Mouse (Mus musculus): ENCODE data around the gene Wdr38.

The Wdr38 gene

DNA sequence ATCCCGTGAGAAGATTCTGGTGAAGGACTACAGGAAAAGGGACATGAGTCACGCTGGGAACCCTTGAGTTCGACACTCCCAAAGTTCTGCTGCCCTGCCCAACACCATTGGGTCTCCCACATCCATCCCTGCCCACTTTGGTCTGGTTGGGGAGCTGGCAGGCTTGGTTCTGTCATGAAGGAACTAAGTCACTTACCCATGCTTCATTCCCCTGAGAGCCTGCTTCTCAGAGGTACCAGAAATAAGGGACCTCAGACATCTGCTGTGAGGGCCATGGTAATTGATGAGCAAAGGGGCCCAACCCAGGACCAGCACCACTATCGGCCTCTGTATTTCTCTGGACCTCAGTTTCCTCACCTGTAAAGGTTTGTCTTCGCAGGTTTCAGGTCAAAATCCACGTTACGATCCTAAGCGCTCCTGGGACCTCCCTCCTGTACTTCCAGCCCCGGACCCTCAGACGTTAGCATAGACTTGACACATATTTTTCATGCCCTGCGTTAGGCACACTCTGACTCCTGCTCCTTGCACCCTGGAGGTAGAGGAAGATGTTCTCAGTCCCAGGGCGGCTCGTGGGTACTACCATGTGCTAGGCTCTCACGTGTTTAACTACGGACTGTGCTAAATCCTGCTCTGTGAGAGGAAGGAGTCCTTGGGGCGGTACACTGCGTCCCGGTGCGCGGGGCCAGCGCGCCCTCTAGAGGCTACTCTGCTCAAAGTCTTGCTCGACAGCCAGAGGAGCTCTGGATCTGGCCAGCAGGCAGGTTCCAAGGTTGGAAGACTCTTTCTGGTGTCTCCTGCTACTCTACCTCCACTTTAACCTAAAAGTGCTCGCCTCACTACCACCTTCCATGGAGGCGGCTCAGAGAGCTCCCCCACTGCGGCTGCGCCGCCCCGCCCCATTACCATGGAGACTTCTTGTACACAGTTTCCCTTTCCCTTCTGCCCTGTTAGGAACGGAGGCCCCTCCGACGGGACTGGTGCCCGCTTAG, at the start of gene Wdr38:
Gene Wdr38 (plus strand): TSS at position 91 of the 989 bp plus-strand sequence.
- DNase-seq (ENCODE audit: inconsistent age in 2 of 2, low spot score in 1 of 2): peak; percentile 95 to 98

DNA sequence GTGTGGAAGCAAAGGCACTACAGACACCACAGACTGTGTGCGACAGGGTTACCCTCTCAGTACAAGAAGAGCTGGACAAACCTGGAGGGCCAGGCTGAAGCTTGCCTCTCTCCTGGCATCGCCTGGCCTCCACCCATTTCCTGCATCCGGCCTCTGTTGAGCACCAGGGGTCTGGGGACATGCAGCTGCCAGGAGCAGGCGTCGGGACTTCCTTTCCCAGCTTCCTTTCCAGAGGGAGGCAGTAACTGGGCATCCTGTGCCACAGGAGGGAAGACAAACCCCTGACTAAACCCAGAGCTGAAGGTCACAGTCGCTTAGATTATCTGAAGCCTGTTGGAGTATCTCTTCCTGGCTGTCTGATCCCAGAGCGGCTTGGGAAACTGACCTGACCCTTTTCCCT, 49.7 kb upstream of the Wdr38 start:
- DNase-seq (ENCODE audit: inconsistent age in 2 of 2, low spot score in 1 of 2): peak; percentile 61 to 75

- peak; percentile 97 to 98 for DNase-seq (ENCODE audit: inconsistent age in 2 of 2, low spot score in 1 of 2)
These were observed 47.0 kb upstream of the Wdr38 start for GRCm38 (mm10) chr2:38950281-38950719.

DNA sequence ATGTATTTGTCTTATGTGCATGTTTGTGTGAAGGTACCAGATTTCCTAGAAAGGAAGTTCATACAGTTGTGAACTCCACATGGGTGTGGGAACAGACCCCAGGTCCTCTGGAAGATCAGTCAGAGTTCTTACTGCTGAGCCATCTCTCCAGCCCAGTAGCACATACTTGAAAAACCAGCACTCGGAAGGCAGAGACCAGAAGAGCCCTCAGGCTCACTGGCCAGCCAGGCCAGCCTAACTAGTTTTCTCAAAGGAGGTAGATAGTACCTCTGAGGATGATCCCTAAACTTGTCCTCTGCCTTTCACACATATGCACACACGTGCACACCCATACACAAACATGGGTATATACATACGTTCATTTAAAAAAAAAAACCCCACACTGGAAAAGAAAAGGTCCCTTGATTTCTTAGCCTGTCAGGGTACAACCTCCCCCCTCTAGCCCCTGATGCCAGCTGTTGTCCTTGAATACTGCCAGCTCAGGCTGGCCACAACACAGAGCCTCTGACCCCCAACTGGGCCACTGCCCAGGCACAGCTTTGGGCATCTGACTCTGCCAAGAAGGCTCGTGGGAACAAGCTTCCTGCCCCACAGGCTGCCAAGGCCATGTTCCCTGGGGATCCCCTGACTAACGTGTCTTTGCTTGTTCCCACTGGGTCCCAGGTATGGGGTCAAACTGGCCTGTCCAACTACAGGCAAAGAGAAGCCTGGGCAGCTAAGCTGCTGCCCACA, 44.0 kb upstream of the Wdr38 start:
- DNase-seq (ENCODE audit: inconsistent age in 2 of 2, low spot score in 1 of 2): peak; percentile 92 to 94

GRCm38 (mm10) chr2:38956062-38956461, 41.2 kb upstream of the Wdr38 start:
- DNase-seq (ENCODE audit: inconsistent age in 2 of 2, low spot score in 1 of 2): no peak

DNA sequence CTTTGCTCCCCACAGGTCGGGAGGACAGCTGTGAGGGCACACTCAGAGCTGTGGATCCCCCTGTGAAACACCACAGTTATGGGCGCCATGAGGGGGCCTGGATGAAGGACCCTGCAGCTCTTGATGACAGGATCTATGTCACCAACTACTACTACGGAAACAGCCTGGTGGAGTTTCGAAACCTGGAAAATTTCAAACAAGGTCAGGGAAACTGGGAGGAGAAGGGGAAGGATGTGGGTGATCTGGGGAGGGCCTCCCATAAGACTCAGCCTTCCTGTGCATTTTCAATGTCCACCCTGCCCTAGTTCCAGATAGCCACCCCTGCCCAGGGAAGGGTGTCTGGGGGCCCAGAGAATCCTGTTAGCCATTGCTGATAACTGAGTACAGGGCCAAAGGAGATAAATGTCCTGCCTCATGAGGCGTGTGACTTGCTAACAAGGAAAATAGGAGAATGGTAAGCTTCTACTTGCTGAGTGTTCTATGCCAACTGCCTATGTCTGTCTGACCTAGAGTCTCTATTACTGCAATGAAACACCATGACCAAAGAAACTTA, 39.5 kb upstream of the Wdr38 start:
- DNase-seq (ENCODE audit: inconsistent age in 2 of 2, low spot score in 1 of 2): peak in 1 of 2 experiments; percentile 59

DNA sequence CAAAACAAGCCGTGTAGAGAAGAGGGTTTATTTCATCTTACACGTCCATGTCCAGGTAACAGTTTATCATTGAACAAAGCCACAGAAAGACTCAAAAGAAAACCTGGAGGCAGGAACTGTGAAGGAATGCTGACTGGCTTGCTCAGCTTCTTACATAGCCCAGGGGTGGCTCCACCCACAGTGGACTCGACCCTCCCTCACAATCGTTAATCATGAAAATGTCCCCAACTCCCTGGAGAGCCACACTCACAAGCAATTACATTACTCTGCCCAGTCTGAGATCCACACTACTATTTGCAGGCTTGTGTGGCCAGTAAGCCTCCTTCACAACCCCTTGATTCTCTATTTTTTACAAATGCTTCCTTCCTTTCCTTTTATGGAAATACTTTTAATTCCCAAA, 33.1 kb upstream of the Wdr38 start:
- DNase-seq (ENCODE audit: inconsistent age in 2 of 2, low spot score in 1 of 2): no peak

DNA sequence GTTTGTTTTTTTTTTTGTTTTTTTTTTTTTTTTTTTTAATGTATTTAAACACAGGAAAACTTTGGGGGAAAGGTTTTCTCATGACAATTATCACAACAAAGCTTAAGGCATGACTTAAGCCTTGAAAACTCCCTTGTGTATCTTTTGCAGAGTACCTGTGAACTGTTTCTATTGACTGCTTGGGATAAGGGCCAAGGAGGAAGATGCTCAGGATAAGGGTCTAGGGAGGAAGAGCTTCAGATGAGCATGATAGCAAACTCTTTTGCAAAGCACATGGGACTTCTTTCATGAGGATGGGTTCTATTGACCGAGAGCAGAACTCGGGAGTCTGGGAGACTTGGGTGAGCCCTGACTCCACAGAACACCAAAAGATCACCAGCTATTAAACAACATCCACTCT, 27.6 kb upstream of the Wdr38 start:
- no peak for DNase-seq (ENCODE audit: inconsistent age in 2 of 2, low spot score in 1 of 2)

GRCm38 (mm10) chr2:38970057-38970456, 27.2 kb upstream of the Wdr38 start:
- no peak for DNase-seq (ENCODE audit: inconsistent age in 2 of 2, low spot score in 1 of 2)

- peak in 1 of 2 experiments; percentile 53 for DNase-seq (ENCODE audit: inconsistent age in 2 of 2, low spot score in 1 of 2)
These were observed 24.1 kb upstream of the Wdr38 start for GRCm38 (mm10) chr2:38973223-38973622.

- DNase-seq (ENCODE audit: inconsistent age in 2 of 2, low spot score in 1 of 2): peak; percentile 71 to 83
These were observed 23.6 kb upstream of the Wdr38 start for GRCm38 (mm10) chr2:38973701-38974100.

GRCm38 (mm10) chr2:38974171-38974570, 23.1 kb upstream of the Wdr38 start:
- peak; percentile 64 to 71 for DNase-seq (ENCODE audit: inconsistent age in 2 of 2, low spot score in 1 of 2)

DNA sequence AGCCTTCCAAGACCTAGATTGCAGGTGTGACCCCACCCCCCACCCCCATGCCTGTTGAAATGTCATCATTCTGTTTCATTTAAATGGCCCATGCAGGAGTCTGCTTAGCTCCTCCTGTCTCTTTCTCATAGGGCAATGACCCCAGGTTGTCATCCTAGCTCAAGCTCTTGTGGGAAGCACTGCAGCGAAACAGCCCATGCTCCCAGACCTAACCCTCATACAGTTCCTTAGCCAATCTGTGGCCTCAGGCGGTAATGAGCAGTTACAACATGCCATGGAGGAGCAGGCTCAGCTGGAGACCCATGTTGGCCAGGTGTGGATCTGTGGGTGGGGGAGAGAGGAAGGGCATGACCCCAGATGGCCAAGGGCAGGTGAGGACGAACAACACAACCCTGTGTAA, 22.1 kb upstream of the Wdr38 start:
- DNase-seq (ENCODE audit: inconsistent age in 2 of 2, low spot score in 1 of 2): no peak

DNA sequence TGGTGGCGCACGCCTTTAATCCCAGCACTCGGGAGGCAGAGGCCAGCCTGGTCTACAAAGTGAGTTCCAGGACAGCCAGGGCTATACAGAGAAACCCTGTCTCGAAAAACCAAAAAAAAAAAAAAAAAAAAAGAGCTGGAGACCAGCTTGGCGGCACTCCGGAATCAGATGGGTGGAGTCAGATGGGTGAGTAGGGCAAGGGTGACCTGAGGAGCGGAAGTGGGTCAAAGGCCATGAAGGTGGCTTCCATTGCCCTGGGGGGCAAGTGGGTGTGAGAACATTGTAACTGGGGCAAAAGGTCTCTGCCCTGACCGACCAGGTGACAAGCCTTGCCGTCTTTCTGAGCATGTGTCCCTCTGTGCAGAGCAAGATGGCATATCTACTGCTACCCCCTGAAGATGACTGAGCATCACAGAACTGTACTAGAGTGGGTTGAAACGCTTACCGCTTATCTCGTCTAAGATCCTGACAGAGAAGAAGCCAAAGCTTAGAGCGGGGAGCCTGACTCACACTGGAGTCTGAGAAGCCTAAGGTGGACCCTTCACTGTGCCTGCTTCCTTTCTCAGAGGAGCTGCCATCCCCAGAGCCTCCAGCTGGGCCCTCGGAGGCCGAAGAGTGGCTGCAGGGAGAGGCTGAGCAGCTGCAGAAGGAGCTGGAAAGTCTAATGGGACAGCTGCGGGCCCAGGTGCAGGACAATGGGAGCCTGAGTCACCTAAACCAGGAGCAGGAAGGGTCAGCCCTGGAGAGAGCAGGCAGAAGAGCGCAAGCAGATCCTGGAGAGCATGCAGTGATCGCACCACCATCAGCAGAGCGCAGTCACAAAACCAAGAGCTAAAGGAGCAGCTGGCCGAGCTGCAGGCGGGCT, 21.1 kb upstream of the Wdr38 start:
- DNase-seq (ENCODE audit: inconsistent age in 2 of 2, low spot score in 1 of 2): no peak

DNA sequence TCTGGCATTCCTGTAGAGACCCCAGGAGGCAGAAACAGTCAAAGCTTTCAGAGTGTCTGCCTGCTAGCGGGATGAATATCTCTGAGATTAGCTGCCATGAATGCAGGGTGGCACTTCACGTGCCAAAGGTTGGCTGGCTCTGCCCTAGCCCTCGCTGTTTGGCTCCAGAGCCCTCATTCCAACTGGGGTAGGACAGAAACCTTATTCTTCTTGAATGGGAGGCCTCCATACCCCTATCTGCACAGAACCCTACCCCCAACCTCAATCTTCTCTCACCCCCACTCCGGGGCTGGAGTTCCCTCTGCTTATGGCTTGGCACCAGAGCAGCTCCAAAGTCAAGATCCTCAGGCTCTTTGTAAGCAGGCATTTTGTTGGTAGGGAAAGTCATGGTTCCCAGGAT, 19.4 kb upstream of the Wdr38 start:
- DNase-seq (ENCODE audit: inconsistent age in 2 of 2, low spot score in 1 of 2): no peak

DNA sequence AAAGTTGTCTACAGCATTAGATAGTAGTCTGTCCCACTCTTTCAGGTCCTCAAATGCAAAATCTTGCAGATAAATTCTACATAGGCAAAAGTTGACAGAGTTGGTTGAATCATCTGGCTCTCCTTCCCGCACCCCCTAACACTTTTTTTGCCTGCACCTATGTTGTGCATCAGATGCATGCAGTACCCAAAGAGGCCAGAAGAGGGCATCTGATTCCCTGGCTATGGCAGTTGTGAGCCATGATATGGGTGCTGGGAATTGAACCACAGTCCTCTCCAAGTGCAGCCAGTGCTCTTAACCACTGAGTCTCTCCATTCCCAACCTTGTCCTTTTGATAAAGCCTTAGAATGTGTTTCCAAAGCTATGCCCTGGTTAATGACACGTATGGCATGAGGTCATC, 13.8 kb upstream of the Wdr38 start:
- DNase-seq (ENCODE audit: inconsistent age in 2 of 2, low spot score in 1 of 2): no peak

DNA sequence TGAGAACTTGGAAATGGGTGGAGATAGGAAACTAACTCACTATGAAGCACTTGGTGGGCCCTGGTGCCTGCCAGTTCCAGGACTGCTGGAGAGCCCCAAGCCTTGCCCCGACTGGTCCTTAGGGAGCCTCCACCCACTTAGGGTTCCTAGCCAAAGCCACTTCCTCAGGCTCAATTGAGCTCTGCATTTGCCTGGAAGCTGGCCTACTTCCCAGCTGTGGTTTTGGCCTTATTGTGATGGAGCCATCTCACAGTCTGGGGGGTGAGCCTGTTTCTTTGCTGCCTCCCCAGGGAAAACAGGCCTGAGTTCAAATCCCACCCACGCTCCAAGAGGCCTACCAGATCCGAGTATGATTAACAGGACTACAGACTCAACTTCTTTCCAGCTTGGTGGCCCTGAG, 10.7 kb upstream of the Wdr38 start:
- DNase-seq (ENCODE audit: inconsistent age in 2 of 2, low spot score in 1 of 2): peak in 1 of 2 experiments; percentile 47

GRCm38 (mm10) chr2:38987371-38987770, 9.9 kb upstream of the Wdr38 start:
- DNase-seq (ENCODE audit: inconsistent age in 2 of 2, low spot score in 1 of 2): no peak

DNA sequence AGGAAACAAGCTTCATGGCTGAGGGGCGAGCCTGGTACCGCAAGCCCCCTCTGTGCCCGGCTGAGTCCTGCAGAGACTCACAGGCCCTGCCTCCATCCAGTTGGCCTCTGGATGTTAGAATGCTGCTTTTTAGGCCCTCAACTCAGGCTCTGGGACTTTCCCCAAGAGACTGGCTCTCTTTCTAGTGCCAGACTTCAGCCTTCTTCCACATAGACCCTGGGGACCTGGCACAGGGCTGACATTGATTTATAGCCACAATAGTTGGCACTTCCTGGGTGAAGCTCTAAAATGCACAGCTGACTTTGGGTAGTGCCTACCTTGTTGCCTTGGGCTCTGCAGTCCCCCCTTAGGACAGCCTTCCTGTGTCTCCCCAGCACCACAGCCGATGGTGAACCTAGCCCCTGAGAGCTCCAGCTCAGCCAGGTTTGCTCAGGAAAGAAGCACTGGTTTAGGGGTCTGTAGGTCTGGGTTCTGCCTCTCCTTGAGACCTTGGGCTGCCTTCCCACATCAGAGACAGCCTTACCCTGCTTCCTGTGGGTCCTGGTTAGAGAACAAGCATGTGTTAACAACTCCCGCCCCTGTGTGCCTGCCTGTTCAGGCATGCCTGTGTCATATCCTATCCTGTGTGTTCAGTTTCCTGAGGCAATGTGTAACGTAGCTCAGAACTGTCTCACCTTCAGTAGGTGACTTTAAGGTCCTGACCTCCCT, 9.3 kb upstream of the Wdr38 start:
- DNase-seq (ENCODE audit: inconsistent age in 2 of 2, low spot score in 1 of 2): peak in 1 of 2 experiments; percentile 68

DNA sequence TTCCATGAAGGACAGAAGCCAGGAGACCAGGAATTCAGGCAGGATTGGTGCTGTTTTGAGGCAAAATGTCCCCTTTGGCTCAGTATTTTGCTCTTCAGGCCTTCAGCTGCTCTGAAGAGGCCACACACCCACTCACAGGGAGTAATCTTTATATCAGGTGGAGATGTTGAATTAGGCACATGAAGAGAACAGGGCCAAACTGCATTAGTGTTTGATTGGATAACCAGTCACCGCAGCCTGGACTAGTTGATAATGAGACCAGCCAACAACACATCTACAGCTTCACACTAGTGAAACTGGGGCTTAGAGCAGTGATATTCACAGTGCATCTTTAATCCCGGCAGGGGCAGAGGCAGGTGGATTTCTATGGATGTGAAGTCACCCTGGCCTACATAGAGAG, 8.3 kb upstream of the Wdr38 start:
- DNase-seq (ENCODE audit: inconsistent age in 2 of 2, low spot score in 1 of 2): no peak
